Mouse (Mus musculus) lung, embryonic 15.5 days (tissue): ENCODE measurements around the gene Sgms1. TPM values are rescaled to one million over a fixed set of nuclear protein-coding genes. Genes with fewer than 3 reads are reported as not detected.
"Not testable (repeated sequence)": the region's sequence is repeated elsewhere in the genome, so short reads cannot be mapped to it uniquely, and the experiment has no call there.

Experiments
- ATAC-seq: fragments of 200-750 bp; cut with Nextera tagmentation; 2 replicates; pipeline ENCODE4 v1.8.0; 2017; ENCODE audit warnings: moderate number of reproducible peaks, borderline replicate concordance; ENCODE audit not compliant: low FRiP score, low TSS enrichment; ENCODE audit errors: extremely low read depth
- H3K27ac ChIP-seq: fragments of 300-500 bp; sonication (generic); 2 replicates; pipeline ENCODE4 v1.5.1; 2015; ENCODE audit warnings: moderate library complexity, mild to moderate bottlenecking, inconsistent platforms
- H3K27me3 ChIP-seq: fragments of 300-500 bp; sonication (generic); 2 replicates; pipeline ENCODE4 v1.6.1; 2015; ENCODE audit warnings: inconsistent platforms
- H3K36me3 ChIP-seq: fragments of 300-500 bp; sonication (generic); 2 replicates; pipeline ENCODE4 v1.6.1; 2015; ENCODE audit warnings: inconsistent platforms
- H3K4me1 ChIP-seq: fragments of 300-500 bp; sonication (generic); 2 replicates; pipeline ENCODE4 v1.6.1; 2015; ENCODE audit warnings: inconsistent platforms
- H3K4me2 ChIP-seq: fragments of 300-500 bp; sonication (generic); 2 replicates; pipeline ENCODE4 v1.6.1; 2015; ENCODE audit warnings: inconsistent platforms, mild to moderate bottlenecking, moderate library complexity
- H3K4me3 ChIP-seq: fragments of 300-500 bp; sonication (generic); 2 replicates; pipeline ENCODE4 v1.5.1; 2015; ENCODE audit warnings: mild to moderate bottlenecking, inconsistent platforms
- H3K9ac ChIP-seq: fragments of 300-500 bp; sonication (generic); 2 replicates; pipeline ENCODE4 v1.6.1; 2015; ENCODE audit warnings: inconsistent platforms
- H3K9me3 ChIP-seq: fragments of 300-500 bp; sonication (generic); 2 replicates; pipeline ENCODE4 v1.6.1; 2016; ENCODE audit warnings: inconsistent platforms
- WGBS: fragments of 180-500 bp; shearing (Covaris S2); methylation state at CpG from one replicate; pipeline ENCODE4 v1.1.7; 2015; 5-methylcytosine and 5-hydroxymethylcytosine counted together
- polyA plus RNA-seq: library from polyadenylated mRNA; unstranded; fragments of >200 nt; fragmentation: Nextera tagmentation; extraction: Ambion mirVana; gene quantifications from 2 replicates; pipeline ENCODE4 v1.2.1, GENCODE M21; 2015

The Sgms1 gene
- polyA plus RNA-seq, 1 experiment from 2014 or later, result 54.7 TPM

DNA sequence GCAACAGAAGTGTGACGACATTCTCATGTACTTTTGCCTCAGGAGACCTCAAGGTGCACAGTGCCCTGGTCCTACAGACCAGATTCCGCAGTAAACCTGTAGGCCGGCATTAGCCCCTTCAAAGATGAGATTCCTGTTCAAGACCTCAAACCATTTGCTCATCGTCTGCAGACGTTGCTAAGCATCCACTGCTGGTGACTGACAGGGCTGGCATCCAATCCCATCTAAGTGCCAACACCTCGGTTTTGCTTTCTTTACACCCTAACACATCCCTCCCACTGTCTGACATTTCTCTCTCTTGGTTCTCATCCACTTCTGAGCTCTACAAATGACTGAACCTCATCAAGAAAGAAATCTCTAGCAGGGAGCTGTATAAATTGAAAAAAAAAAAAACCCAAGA lies 24.4 kb downstream of the Sgms1 start:
- Histone ChIP-seq H3K27me3 (no peaks in the 10 kb centered on the region), H3K36me3 (no peaks in the 10 kb centered on the region), H3K4me1 (no peaks in the 10 kb centered on the region), H3K4me2 (no peak overlapping the region), H3K4me3 (no peak overlapping the region), H3K9me3 (no peaks in the 10 kb centered on the region), H3K9ac (no peak overlapping the region), H3K27ac (no peak overlapping the region)
- ATAC-seq, result no peak
- 78% methylated on average over 6 of the region's 6 CpGs for WGBS

DNA sequence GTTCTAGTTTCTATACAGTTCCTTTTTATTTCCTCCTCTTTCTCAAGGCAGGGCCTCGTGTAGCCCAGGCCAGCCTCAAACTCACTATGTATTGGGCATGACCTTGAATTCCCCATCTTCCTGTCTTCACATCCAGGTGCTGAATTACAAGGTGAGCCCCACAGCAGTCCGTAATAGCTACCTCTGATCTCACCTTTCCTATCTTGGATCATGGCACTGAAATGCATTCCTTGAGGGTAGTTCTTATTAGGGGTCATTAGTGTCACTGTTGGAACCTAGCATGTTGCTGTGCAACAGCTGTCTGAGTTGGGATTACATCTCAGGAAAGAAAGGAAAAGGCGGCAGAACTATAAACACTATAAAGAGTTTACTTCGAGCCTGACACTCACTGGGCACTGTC lies 25.9 kb downstream of the Sgms1 start:
- no peaks in the 10 kb centered on the region for H3K9me3 ChIP-seq
- peaks cover 4% of the 10 kb centered on the region for H3K4me1 ChIP-seq
- H3K4me2 ChIP-seq, result no peak overlapping the region
- no peak for ATAC-seq
- no peak overlapping the region for H3K27ac ChIP-seq
- no peak overlapping the region for H3K9ac ChIP-seq
- no peaks in the 10 kb centered on the region for H3K27me3 ChIP-seq
- no peak overlapping the region for H3K4me3 ChIP-seq
- H3K36me3 ChIP-seq, result no peaks in the 10 kb centered on the region
- WGBS, result 83% methylated on average over 4 of the region's 4 CpGs

DNA sequence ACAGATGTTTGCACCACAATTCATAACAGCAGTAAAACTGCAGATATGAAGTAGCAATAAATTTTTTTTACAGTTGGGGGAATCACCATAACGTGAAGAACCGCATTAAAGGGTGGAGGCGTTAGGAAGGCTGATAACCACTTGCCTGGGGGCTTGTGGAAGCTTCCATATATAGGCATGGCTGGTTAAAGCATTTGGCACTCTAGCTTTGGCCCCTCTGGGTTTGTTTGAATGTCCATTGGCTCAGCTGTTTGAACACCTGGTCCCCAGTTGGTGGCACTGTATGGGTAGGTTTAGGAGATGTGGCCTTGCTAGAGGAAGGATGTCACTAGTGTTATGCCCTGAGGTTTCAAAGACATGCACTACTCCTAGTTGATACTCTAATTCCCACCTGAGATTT lies 27.0 kb downstream of the Sgms1 start:
- H3K36me3 ChIP-seq, result no peaks in the 10 kb centered on the region
- no peak overlapping the region for H3K9ac ChIP-seq
- H3K4me2 ChIP-seq, result no peak overlapping the region
- WGBS, result 63% methylated on average over 3 of the region's 3 CpGs
- no peak overlapping the region for H3K4me3 ChIP-seq
- peaks cover 4% of the 10 kb centered on the region for H3K4me1 ChIP-seq
- H3K27ac ChIP-seq, result no peak overlapping the region
- ATAC-seq, result no peak
- no peaks in the 10 kb centered on the region for H3K27me3 ChIP-seq
- H3K9me3 ChIP-seq, result no peaks in the 10 kb centered on the region

DNA sequence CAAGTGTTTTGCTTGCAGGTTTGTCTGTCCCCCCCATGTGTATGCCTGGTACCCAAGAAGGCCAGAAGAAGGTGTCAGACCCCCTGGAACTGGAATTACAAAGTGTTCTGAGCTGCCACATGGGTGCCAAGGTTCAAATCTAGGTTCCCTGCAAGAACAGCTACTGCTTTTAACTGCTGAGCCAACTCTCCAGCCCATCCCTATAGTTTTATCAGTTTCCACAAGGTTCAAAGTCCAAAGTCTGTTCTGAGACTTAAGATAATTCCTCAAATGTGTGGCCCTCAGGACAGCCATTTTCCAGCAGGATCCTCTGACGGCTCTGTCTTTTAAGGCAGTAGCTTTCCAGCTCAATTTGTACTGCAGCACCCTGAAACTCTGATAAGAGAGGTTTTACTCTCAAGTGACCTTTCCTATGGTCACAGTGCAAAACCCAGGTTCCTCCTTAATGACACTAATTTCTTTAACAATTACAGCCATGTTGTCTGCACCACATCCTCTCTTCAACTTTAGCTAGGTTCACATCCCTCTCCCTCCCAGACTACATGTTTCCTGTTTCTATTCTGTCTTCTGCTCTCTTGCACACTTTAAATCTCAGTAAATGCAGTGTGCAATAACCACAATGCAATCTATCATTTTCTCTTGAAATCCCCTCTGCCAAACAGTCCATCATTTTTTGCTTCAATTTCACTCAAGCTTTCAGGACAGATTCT lies 28.4 kb downstream of the Sgms1 start:
- H3K36me3 ChIP-seq, result no peaks in the 10 kb centered on the region
- 50% methylated on average over 1 of the region's 1 CpGs for WGBS
- no peak overlapping the region for H3K4me2 ChIP-seq
- H3K4me1 ChIP-seq, result peaks cover 7% of the 10 kb centered on the region
- H3K27me3 ChIP-seq, result no peaks in the 10 kb centered on the region
- no peak overlapping the region for H3K4me3 ChIP-seq
- no peak overlapping the region for H3K9ac ChIP-seq
- H3K27ac ChIP-seq, result no peak overlapping the region
- ATAC-seq, result no peak
- H3K9me3 ChIP-seq, result no peaks in the 10 kb centered on the region

DNA sequence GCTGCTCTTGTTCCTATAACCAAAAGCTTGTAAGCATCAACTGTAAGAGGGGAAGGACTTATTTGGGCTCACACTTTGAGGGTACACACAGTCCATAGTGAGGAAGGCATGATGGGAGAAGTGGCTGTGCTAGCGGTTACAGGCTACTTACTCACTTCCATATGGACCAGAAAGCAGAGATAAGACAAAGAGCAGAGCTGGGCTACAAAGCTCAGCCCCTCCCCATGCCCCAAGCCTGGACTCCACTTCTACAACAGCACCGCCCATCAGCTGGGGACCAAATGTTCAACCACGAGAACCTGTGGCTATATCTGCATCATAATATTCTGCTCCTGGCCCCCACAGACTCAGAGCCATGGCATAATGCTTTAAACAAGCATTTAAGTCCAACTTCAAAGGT lies 29.0 kb downstream of the Sgms1 start:
- Histone ChIP-seq H3K4me3 (no peak overlapping the region), H3K4me1 (peaks cover 12% of the 10 kb centered on the region), H3K27ac (no peak overlapping the region), H3K4me2 (no peak overlapping the region), H3K9me3 (no peaks in the 10 kb centered on the region), H3K9ac (no peak overlapping the region), H3K27me3 (no peaks in the 10 kb centered on the region), H3K36me3 (no peaks in the 10 kb centered on the region)
- WGBS, result 71% methylated on average over 3 of the region's 3 CpGs
- no peak for ATAC-seq

DNA sequence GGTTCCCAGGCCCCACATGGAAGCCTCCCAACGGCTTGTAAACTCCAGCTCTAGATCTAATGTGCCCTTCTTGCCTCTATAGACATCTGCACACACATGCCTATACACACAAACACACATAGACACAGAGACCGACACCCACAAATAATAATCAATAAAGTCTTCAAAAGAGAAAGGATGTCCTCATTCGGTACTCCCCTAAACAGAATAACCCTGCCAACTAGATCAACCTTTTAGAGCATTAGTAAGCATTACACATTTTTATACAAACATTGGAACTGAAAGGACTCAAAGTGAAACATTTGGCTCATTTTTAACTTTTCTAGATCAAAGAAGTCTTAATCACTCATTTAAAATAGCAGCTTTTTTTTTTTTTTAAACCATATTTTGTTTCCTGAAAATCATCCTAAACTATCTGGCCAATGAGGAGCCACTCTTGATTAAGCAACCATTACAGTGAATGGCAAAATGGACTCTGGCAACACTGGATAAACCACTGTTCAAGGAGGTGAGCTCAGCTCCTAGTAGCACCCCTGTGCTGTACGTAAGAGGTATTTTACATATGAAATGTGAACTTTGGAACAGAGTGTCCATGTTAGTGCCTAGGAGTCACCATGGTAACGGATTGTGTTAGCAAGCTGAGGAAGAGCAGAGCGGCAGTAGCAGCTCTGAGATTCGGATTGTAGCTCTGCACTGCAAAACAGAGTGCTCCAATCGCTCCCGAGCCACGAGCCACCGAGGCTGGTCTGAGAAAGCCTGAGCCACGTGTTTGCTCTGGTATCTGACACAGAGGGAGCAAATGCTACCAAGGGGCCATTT lies 30.6 kb downstream of the Sgms1 start:
- 53% methylated on average over 12 of the region's 12 CpGs for WGBS

DNA sequence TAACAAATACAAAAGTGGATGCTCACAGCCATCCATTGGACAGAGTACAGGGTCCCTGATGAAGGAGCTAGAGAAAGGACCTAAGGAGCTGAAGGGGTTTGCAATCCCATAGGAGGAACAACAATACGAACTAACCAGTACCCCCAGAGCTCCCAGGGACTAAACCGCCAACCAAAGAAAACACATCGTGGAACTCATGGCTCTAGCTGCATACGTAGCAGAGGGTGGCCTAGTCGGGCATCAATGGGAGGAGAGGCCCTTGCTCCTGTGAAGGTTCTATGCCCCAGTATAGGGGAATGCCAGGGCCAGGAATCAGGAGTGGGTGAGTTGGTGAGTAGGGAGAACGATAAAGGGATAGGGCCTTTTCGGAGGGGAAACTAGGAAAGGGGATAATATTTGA lies 31.5 kb downstream of the Sgms1 start:
- 93% methylated on average over 7 of the region's 7 CpGs for WGBS
- H3K27ac ChIP-seq, ATAC-seq, H3K9me3 ChIP-seq, H3K4me2 ChIP-seq, H3K9ac ChIP-seq, H3K36me3 ChIP-seq, H3K4me3 ChIP-seq, H3K27me3 ChIP-seq: not testable (repeated sequence)
- peaks cover 15% of the 10 kb centered on the region for H3K4me1 ChIP-seq

More for the DNA sequence above, 30.6 kb downstream of the Sgms1 start:
- Histone ChIP-seq H3K4me2 (no peak overlapping the region), H3K27ac (peak overlapping the region; percentile 26; the same call in 1 of the 2 replicates), H3K36me3 (no peaks in the 10 kb centered on the region), H3K9me3 (no peaks in the 10 kb centered on the region), H3K27me3 (no peaks in the 10 kb centered on the region), H3K9ac (no peak overlapping the region), H3K4me3 (no peak overlapping the region), H3K4me1 (peaks cover 15% of the 10 kb centered on the region)
- no peak for ATAC-seq

DNA sequence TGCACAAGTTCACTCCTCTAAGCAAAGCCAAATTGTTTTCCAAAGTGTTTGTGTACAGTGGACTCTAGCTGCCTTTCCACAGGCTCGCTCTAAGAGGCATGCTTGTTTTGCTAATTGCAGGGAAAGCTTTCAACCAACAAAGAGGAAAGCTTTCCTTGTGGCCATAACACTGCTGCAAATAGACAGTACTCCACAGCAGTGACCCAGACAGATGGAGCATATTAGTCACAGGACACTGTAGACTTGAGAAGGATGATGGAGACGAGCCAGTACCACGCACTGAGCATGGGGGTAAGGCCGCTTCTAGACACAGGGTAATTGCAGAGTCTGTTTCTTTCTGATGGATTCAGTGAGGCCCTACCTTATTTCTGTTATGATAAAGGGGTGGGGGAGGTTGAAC lies 33.3 kb downstream of the Sgms1 start:
- Histone ChIP-seq H3K4me3 (no peak overlapping the region), H3K27me3 (no peaks in the 10 kb centered on the region), H3K27ac (peak overlapping the region; percentile 71), H3K9ac (no peak overlapping the region), H3K4me1 (peaks cover 15% of the 10 kb centered on the region), H3K36me3 (no peaks in the 10 kb centered on the region), H3K9me3 (no peaks in the 10 kb centered on the region), H3K4me2 (no peak overlapping the region)
- WGBS, result 50% methylated on average over 4 of the region's 4 CpGs
- peak; percentile 92 for ATAC-seq

DNA sequence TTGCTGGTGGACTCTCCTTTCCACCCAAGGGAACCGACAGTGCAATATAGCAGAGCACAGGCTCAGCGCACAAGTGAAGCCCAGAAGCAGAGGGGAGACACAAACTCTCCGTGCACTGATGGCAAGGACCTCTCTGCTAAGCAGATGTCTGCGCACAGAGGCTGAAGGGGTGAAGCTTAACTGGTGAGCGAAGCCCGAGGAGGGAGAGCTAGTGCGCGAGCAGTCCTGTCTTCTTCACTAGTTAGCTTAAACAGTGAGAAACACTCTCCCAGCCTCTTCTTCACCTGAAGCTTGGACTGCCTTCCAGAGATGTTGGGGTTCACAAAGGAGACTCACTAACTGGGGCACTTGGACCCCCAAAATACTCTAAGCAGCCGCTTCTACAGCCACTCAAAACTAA lies 36.1 kb downstream of the Sgms1 start:
- no peak for ATAC-seq
- H3K9me3 ChIP-seq, result no peaks in the 10 kb centered on the region
- H3K36me3 ChIP-seq, result 0 out of 2 replicates have a peak, but pooled peaks cover 2% of the 10 kb centered on the region
- H3K4me2 ChIP-seq, result no peak overlapping the region
- H3K4me3 ChIP-seq, result no peak overlapping the region
- H3K27ac ChIP-seq, result no peak overlapping the region
- no peak overlapping the region for H3K9ac ChIP-seq
- peaks cover 27% of the 10 kb centered on the region for H3K4me1 ChIP-seq
- WGBS, result 88% methylated on average over 9 of the region's 9 CpGs
- no peaks in the 10 kb centered on the region for H3K27me3 ChIP-seq

DNA sequence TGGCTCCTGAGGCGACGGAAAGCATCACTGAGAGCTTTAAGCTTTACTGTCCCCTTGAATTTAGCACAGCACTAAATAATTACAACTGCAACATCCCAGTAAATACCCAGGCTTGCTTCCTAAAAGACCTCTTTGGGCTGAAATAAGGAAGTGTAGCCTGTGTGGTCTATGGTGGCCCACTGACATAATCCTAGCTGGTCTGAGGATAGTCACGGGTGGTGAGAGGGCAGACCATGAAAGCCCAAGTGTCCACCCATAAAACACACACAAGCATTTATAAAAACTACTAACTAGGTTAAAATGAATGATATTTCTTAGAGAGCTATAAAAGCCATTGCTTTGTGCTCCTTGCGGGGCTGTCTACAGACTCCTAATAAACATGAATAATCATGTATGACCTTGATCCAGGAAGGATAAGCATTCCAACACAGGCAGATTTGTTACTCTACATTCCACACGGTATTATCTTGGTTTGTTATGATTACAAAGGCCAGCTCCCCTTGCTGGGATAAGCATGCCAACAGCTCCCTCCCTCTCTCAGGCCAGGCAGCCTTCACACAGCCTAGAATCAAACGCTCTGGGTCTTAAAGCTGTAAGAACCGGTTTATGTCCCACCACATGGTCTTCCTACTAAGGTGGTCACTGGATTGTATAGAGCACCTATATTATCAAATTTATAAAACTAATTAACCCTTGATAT lies 40.4 kb downstream of the Sgms1 start:
- Histone ChIP-seq H3K27ac (peak overlapping the region; percentile 46; the same call in 1 of the 2 replicates), H3K4me1 (peaks cover 59% of the 10 kb centered on the region), H3K36me3 (0 out of 2 replicates have a peak, but pooled peaks cover 2% of the 10 kb centered on the region), H3K9ac (no peak overlapping the region), H3K27me3 (no peaks in the 10 kb centered on the region), H3K9me3 (no peaks in the 10 kb centered on the region), H3K4me3 (no peak overlapping the region), H3K4me2 (no peak overlapping the region)
- ATAC-seq, result peak; percentile 33; the same call in 1 of the 2 replicates
- 39% methylated on average over 7 of the region's 7 CpGs for WGBS

DNA sequence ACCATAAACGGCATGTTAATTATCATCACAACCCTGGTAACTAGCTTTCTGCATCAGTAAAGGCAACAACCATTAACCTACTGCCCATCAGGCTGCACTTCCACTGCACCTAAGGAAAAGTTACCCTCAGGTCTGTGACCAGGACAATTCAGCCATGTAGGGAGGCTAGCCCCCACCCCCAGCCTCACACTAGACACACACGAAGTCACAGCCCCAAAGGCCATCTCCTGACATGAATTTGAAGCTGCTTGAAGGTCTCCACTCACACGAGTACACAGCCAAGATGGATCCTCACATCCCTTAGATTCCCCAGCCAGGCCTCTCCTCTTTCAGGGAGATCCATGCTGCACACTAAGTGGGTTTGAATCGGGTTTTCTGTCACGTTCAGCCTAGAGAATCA lies 42.0 kb downstream of the Sgms1 start:
- ATAC-seq, result no peak
- Histone ChIP-seq H3K4me1 (peaks cover 71% of the 10 kb centered on the region), H3K9ac (no peak overlapping the region), H3K4me3 (no peak overlapping the region), H3K36me3 (0 out of 2 replicates have a peak, but pooled peaks cover 2% of the 10 kb centered on the region), H3K4me2 (no peak overlapping the region), H3K9me3 (no peaks in the 10 kb centered on the region), H3K27me3 (no peaks in the 10 kb centered on the region), H3K27ac (no peak overlapping the region)
- WGBS, result 75% methylated on average over 5 of the region's 5 CpGs
